Mouse (Mus musculus) c-Kit-negative CD71-positive TER-119-positive erythroid progenitor cells, embryonic 14.5 days (primary cell): ENCODE measurements around the gene 7420426K07Rik.

Source experiments
- DNase-seq: peaks from one replicate; pipeline ENCODE4 v3.0.0-alpha.2; 2013; ENCODE audit warnings: low read depth, low spot score

7420426K07Rik gene

DNA sequence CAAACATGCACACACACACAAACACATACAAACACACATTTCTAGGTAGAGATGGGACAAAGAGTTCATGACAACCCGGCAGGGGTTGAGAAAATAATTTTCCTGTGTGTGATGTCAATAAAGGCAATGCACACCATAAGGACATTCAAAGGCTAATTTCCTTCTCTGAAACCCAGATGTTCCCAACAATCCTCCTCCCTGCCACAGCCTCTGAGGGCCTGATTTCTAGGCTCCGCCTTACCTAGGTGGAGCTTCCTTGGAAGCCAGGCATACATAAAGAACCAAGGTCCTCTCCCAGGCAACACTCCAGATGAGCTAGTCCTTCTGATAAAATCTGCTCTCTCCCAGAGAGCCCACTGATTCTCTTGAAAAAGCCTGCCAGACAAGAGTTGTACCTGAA lies at the start of gene 7420426K07Rik:
Gene 7420426K07Rik (plus strand): TSS at position 301 of the 400 bp plus-strand sequence.
- no peak for DNase-seq

DNA sequence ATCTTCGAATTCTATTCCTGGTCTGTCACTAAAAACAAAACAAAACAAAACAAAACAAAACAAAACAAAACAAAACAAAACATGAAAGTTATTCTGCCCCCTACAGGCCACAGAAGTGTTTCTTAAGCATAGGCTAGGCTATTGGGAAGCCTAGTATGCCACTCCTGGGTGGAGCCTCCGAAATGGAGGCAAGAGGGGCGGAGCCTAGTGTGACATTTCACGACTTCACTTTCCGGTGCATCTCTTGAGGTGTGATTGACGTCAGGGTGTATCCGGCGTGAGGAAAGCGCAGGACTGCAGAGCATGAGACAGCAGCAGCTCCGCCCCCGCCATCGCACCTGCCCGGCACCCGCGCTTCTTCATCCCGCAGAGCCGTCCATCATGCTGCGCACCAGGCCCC lies 46.7 kb upstream of the 7420426K07Rik start, which contains the start of gene Prr23a2:
Gene Prr23a2 (plus strand): TSS at position 285 of the 400 bp plus-strand sequence.
- DNase-seq = no peak

DNA sequence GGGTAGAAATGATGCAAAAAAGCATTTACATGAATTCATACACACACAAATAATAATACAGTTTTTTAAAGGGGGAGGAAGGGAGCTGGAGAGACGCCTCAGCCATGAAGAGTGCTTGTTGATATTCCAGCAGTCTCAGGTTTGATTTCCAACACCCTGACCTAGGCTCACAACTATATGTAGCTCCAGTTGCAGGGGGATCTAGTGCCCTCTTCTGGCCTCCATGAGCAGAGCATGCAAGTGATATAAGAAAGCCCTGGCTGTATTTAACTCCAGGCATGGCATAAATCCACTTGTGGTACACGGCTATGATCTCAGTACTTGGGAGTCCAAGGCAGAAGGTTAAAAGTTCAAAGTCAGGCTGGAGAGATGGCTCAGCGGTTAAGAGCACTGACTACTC lies 39.5 kb upstream of the 7420426K07Rik start:
- no peak for DNase-seq

DNA sequence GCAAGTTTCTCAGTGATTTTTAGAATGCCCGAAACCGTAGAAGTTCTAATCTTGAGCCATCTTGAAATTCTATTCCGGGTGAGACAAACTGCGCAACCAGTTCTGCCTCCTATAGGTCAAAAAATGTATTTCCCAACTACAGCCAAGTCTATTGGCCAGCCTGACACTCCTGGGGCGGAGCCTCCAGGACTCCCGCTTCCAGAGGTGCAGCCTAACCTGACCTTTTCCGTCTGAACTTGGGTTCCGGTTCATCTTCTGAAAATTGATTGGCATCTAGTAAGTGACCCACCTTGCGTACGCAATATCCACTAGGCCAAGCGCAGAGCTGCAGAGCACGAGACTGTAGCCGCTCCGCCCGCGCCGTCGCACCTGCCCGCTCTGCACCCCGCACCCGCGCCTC lies 38.3 kb upstream of the 7420426K07Rik start, which contains the start of gene Prr23a3:
Gene Prr23a3 (plus strand): TSS at position 197 of the 400 bp plus-strand sequence.
- DNase-seq = no peak

DNA sequence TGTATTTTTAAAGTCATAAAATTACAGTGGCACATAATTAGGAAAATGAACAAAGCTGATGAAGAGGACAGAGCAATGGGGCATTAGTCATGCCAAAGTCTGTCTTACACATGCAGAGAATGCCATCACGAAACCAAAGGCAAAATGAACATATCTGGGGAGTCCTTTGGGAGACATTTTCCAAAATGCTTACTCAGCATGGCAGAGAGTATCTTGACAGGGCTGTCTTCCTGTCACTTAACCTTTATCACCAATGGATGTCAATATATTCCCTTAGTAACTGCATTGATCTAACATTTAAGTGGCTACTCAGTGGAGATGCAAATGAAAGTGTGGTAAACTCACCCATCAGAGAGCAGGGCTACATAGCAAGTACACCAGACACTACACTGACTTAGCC lies 1.4 kb upstream of the 7420426K07Rik start:
- no peak for DNase-seq

DNA sequence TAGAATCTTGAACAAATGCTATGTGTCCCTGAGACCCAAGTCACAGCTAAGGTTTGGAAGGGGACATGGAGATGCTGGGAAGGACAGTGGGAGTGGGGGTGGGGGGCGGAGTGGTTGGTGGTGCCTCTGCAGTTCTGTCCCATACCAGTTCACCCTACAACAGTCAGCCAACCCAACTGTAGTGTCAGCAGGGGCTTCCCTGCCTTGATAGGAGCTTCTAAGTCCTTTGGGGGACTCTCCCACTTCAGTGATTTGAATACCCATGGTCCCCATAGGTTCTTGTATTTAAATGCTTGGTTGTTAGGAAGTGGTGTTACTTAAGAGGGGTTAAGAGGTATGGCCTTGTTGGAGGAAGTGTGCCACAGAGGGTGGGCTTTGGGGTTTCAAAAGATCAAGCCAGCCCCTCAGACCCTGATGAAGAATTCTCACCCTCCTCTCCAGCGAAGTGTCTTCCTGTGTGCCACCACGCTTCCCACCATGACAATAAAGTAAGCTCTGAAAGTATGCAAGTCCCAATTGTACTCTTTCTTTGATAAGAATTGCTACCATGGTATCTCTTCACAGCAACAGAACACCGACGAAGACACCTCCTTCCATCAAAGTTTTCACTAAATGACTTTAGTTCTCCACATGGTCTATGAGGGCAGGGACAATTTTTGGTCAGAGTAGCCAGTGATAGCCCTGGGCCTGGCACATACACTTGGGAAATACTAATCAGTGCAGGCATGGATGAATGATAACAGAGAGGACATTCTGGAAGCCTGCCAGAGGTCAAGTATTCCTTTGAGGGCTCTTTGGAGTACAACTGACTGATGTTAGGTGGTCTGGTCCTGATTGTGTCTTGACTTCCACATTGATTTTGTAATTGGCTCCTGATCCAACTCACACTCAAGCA lies 18.0 kb downstream of the 7420426K07Rik start:
- no peak for DNase-seq

DNA sequence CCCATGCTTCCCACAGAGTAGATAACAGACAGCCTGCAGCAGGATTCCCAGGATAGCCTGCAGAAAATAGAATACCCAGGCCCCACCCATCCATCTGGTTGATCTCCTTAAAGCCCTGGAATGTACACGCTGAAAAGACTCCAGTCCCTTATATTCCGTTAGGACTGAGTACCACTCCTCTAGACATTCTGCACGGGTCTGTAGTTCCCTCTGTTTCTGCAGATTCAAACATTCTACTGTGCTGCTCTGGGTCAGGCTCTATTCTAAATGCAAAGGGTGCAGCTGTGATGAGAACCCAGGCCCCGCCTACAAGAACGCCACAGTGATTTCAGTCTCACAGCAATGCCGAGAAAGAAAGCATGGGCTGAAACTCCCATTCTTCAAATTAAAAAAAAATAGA lies 20.2 kb downstream of the 7420426K07Rik start:
- DNase-seq = no peak

DNA sequence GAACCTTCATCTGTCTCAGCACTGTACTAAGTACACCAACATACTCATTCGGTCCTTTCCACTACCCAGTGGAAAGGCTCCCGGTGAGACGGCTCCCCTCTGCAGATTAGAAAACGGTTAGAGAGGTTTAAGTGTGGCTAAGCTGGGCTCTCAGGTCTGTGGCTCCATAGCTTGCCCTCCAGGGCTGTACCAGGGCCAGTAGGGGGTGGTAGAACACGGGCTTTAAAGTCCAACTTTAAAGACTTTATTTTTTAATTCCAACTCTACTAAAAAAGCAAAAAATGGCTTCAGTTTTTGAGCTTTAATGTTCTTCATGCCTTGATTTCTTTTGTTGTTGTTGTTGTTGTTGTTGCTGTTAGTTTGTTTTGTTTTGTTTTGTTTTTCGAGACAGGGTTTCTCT lies 21.3 kb downstream of the 7420426K07Rik start:
- no peak for DNase-seq

DNA sequence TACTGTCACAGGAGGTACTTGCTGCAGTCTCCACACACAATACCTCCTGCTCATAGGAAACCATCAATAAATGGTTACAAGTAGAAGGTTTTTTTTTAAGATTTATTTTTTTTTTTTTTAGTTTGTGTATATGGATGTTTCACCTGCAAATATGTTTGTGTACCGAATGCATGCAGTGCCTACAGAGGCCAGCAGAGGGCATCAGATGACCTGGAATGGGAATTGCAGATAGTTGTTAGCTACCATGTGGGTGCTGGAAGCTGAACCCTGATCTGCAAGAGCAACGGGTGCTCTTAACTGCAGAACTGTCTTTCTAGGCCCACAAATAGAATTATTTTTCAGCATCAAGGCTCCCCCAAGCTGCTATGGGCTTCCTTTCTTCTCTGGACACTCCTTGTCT lies 26.6 kb downstream of the 7420426K07Rik start:
- no peak for DNase-seq

DNA sequence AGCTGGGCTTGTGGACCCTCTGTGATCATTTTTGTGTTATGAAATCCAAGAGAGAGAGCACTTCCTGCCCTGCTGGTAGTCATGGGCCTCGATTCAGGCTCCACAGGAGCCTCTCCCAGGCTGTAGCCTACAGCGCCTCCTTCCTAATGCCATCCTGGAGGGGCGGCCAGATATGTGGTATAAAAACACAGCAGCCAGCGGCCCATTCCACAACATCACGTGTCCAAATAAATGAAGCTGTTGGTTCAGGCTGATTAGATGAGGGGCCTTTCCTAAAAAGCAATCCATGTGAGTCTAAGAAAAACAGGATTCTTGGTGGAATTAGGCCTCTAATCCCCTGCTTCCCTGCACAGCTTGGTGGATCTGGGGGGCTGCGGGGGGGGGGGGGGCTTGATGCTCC lies 30.0 kb downstream of the 7420426K07Rik start:
- DNase-seq = no peak

DNA sequence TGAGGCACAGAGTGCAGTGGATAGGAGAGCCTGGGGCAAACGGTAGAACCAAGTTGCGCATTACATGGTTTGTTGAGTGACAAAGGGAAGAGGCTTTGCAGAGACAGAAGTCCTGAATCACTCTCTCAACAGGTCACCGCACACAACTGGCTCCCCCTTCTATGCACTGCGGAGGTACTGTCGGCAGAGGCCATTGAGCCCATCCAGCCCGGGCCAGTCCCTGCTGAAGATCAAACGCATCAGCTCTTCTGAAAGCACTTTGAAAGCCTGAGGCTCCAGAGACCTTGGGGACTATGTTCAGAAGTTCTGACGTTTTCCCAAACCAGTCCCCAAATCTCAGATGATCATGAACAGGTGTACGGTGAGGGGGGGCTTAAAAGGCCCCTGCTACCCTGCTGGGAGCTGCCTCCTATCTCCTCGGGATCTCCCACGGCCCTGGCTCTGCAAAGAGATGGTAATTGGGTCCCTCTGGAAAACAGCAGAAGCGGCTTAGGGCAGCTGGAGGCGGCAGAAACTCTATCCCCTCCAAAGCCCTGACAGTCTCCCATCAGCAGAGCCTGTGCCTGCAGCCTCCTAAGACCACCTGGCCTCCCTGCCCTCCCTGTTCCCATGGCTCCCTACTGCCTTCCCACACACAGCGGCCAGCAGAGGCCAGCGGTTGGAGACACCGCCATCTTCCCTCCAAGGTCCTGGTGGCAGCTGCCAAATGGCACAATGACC lies 32.4 kb downstream of the 7420426K07Rik start:
- no peak for DNase-seq

DNA sequence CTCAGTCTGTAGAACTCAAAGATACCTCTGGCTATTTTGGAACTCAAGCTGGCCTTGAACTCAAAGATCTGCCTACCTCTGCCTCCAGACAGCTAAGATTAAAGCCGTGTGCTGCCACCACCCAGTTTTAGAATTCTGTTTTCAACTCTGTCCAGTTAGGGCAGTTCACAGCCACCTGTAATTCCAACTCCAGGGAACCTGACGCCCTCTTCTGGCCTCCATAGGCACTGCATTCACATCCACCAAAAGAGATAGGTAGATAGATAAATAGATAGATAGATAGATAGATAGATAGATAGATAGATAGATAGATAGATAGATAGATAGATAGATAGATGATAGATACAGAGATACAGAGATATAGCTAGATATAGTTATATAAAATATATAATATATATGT lies 36.4 kb downstream of the 7420426K07Rik start:
- DNase-seq = no peak

DNA sequence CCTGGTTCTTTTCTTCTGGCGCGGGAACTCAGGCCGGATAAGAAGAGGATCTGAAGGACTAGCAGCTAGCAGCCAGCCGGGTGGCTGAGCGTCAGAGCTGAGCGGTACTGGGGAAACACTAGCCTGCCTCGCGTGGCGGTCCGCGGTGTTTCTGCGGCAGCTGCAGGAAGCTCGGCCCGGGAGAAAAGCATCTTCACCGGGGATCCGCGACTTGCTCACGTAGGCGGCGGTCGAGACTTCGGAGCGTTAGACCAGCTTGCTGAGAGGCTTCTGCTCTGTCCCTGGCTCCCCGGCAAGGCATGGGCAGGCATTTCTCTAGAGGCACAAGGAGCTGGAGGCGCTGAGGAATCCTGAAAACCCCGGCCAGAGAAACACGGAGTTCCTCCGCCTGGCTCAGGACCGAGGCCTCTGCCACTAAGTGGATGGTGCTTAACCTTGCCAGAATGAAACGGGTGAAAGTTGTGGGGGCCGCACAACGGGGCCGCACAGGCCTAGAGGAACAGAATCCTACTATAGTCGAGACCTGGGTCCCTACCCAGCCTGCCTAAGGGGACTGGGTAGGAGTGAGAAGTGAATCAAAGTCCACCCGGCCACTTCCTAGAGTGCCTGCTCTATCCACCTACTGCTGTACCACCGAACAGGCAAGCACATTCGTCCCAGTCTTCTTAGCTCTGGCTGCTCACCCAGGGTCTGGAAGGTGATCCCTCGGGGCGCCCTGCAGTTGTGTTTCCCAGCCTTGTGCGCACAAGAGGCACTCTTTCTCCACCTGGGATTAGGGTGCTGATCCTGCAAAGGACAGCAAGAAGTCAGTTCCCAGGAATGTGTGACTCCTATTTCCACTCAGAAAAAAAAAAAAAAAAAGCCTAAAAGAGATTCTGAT lies 49.5 kb downstream of the 7420426K07Rik start:
- no peak for DNase-seq

DNA sequence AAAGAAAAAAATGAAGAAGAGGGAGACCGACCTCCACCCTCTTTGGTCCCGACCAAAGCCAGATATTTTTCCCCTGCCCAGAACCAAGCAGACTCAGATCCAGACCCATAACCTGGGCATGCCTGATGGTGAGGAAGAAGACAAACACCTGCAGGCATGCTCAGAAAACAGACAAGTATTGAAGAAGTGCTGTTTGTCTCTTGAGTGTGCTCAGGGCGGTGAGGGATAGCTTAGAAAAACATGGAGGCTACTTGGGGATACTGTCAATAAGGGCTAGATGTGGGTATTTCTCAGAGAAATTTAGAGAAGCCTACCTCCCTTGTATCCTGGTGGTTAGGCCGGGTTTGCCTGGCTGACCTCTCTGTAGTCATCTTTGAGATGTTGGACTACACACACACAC lies 50.4 kb downstream of the 7420426K07Rik start:
- no peak for DNase-seq

DNA sequence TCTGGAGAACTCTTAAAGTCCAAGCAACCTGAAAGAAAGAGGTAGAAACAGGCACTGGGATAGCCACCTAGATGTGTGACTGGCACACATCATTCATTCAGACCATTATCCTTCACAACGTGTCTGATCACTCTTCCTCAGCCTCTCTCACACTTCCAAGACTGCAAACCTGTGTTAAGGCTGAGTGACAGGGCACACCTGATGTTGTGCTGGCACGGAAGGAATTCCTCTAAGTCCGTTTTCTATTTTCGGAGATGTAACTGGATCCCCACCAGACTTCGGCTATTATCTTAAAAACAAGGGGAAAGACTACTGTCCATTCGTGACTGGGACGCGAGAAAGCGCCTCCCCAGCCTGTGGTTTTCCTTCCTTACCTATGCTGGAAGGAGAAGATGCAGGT lies 50.9 kb downstream of the 7420426K07Rik start:
- no peak for DNase-seq
